Mouse (Mus musculus) MEL (cell line): ENCODE results near the gene 3300002I08Rik.

ENCODE experiments used
- CHD2 ChIP-seq: IDR thresholded peaks from 2 replicates; pipeline ENCODE4 v1.6.1; 2011; ENCODE audit warnings: low read length, improper control_type of control experiment
- CTCF ChIP-seq, 3 experiments: IDR thresholded peaks in 2 of 3; conservative IDR thresholded peaks in 1 of 3; 2 replicates each; pipeline ENCODE4 v1.5.1; 2011 to 2012; ENCODE audit warnings: low read length in 3 of 3, low read depth in 2 of 3, mild to moderate bottlenecking in 2 of 3, improper control_type of control experiment in 1 of 3, inconsistent platforms in 1 of 3, mixed read lengths in 1 of 3, moderate library complexity in 1 of 3; ENCODE audit not compliant: control insufficient read depth in 1 of 3, insufficient read depth in 1 of 3, poor library complexity in 1 of 3, severe bottlenecking in 1 of 3
- ELF1 ChIP-seq: IDR thresholded peaks from 2 replicates; pipeline ENCODE4 v1.6.1; 2014; ENCODE audit warnings: low read depth, mild to moderate bottlenecking, inconsistent platforms, low read length, improper control_type of control experiment, moderate library complexity
- EP300 ChIP-seq, 2 experiments: IDR thresholded peaks; 2 replicates each; pipeline ENCODE4 v1.6.1; 2011; ENCODE audit warnings: improper control_type of control experiment in 2 of 2, low read length in 2 of 2, low read depth in 1 of 2, mild to moderate bottlenecking in 1 of 2
- GATA1 ChIP-seq: IDR thresholded peaks from 2 replicates; pipeline ENCODE4 v1.6.1; 2011; ENCODE audit warnings: low read depth, low read length, improper control_type of control experiment
- NRF1 ChIP-seq: IDR thresholded peaks from 2 replicates; pipeline ENCODE4 v1.6.1; 2014; ENCODE audit warnings: low read depth, mild to moderate bottlenecking, inconsistent platforms, low read length, improper control_type of control experiment, moderate library complexity; ENCODE audit not compliant: poor library complexity, insufficient read depth, severe bottlenecking

- TF ChIP-seq NRF1 (no peak), CTCF (IDR thresholded peaks at IDR 0.05 in 2 of 3, conservative IDR thresholded peaks at IDR 0.05 in 1 of 3; ENCODE audit: control insufficient read depth in 1 of 3, insufficient read depth in 1 of 3, low read depth in 2 of 3, low read length in 3 of 3, poor library complexity in 1 of 3, severe bottlenecking in 1 of 3) (no peak), GATA1 (peak; percentile 43), EP300 (IDR thresholded peaks at IDR 0.05; ENCODE audit: low read depth in 1 of 2, low read length in 2 of 2) (peak; percentile 63 to 67), CHD2 (no peak), ELF1 (no peak)
Measured at GRCm38 (mm10) chr2:150316140-150316539, 46.4 kb downstream of the 3300002I08Rik start.
